Mouse (Mus musculus) small intestine, adult 2 months (tissue): ENCODE measurements at regions not wholly inside any gene's neighbourhood (a gene's known extent, or its start where the extent isn't known, plus 50 kb on each side); places are given as distances from the start of the nearest gene placed in this dataset.

ENCODE experiments used
- CTCF ChIP-seq: fragments of 200-500 bp; IDR thresholded peaks from 2 replicates; pipeline ENCODE4 v1.5.1; 2012; ENCODE audit warnings: low read depth, mild to moderate bottlenecking, control low read depth, inconsistent platforms, low read length, moderate library complexity, mixed read lengths; ENCODE audit not compliant: insufficient replicate concordance, insufficient read length; ENCODE audit errors: extremely low read depth
- POLR2A ChIP-seq: fragments of 200-500 bp; IDR thresholded peaks from 2 replicates; pipeline ENCODE4 v1.6.1; 2012; ENCODE audit warnings: low read depth, mild to moderate bottlenecking, control low read depth, inconsistent platforms, low read length, moderate library complexity

GRCm38 (mm10) chr6:89153027-89153662, 209.3 kb downstream of the Plxna1 start:
- no peak for TF ChIP-seq POLR2A
- no peak for TF ChIP-seq CTCF
